Mouse (Mus musculus) hindbrain, embryonic 16.5 days (tissue): Measurements from ENCODE around the gene Usp8. TPM values are rescaled to one million over a fixed set of nuclear protein-coding genes. Genes with fewer than 3 reads are reported as not detected.

ENCODE experiments used
- ATAC-seq: fragments of 200-750 bp; cut with Nextera tagmentation; 2 replicates; pipeline ENCODE4 v1.8.0; 2017; ENCODE audit warnings: moderate TSS enrichment, moderate library complexity
- H3K27ac ChIP-seq: fragments of 300-500 bp; sonication (generic); 2 replicates; pipeline ENCODE4 v1.5.1; 2014; ENCODE audit warnings: low read depth, mild to moderate bottlenecking, control low read depth, low read length, moderate library complexity
- H3K27me3 ChIP-seq: fragments of 300-500 bp; sonication (generic); replicated peaks from 2 replicates; pipeline ENCODE4 v1.6.1; 2014; ENCODE audit warnings: low read length; ENCODE audit not compliant: control insufficient read depth, insufficient read depth
- H3K36me3 ChIP-seq: fragments of 300-500 bp; sonication (generic); 2 replicates; pipeline ENCODE4 v1.6.1; 2014; ENCODE audit warnings: mild to moderate bottlenecking, low read length, moderate library complexity, mixed read lengths; ENCODE audit not compliant: control insufficient read depth, insufficient read depth
- H3K4me1 ChIP-seq: fragments of 300-500 bp; sonication (generic); 2 replicates; pipeline ENCODE4 v1.6.1; 2014; ENCODE audit warnings: low read depth, low read length; ENCODE audit not compliant: control insufficient read depth, insufficient read depth
- H3K4me2 ChIP-seq: fragments of 300-500 bp; sonication (generic); 2 replicates; pipeline ENCODE4 v1.6.1; 2014; ENCODE audit warnings: mild to moderate bottlenecking, low read length, control low read depth, moderate library complexity
- H3K4me3 ChIP-seq: fragments of 300-500 bp; sonication (generic); 2 replicates; pipeline ENCODE4 v1.5.1; 2014; ENCODE audit warnings: mild to moderate bottlenecking, low read length, control low read depth, moderate library complexity
- H3K9ac ChIP-seq: fragments of 300-500 bp; sonication (generic); 2 replicates; pipeline ENCODE4 v1.6.1; 2014; ENCODE audit warnings: low read depth, mild to moderate bottlenecking, control low read depth, low read length, moderate library complexity
- H3K9me3 ChIP-seq: fragments of 300-500 bp; sonication (generic); 2 replicates; pipeline ENCODE4 v1.6.1; 2014; ENCODE audit warnings: mild to moderate bottlenecking, low read length, moderate library complexity; ENCODE audit not compliant: control insufficient read depth
- WGBS: fragments of 180-500 bp; shearing (Covaris S2); extraction: QIAGEN DNeasy Blood & Tissue Kit; methylation state at CpG from one replicate; pipeline ENCODE4 v1.1.7; 2014; 5-methylcytosine and 5-hydroxymethylcytosine counted together
- polyA plus RNA-seq: library from polyadenylated mRNA; unstranded; fragments of >200 nt; fragmentation: Nextera tagmentation; extraction: Ambion mirVana; gene quantifications from 2 replicates; pipeline ENCODE4 v1.2.1, GENCODE M21; 2015

The Usp8 gene
- polyA plus RNA-seq, 1 experiment from 2014 or later = 28.7 TPM

DNA sequence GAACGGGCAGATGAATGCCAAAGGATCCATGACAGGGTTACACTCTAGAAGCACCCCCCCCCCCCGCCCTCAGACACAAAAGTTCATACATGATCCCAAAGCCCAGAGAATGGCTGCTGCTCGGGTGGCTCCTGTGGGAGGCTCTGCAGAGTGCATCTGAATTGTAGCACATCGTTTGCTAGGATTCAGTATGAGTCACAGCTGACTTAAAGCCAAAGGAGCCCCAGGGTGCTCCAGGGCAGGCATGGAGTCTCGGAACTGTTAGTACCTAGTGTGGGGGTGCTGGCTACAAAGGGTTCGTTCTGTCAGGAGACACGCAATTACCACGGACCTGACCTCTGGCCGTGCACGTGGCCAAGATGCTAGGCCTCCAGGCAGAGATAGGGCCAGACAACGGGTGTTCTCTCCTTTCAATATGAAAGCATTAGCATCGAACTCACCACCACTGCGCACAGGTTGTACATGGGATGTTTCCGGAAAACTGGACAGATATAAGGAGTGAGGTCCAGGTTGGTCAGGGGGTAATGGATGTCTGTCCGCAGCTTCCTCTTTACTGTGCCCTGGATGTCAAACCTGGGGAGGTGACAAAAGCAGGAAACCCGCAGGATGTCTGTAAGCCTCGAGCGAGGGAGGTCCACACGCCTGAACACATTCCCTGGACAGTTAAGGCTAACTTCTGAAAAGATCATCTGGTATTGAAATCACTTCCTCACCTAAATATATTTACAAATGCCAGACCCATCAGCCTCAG is 62.5 kb downstream of the Usp8 start:
- H3K4me3 ChIP-seq = no peak overlapping the region
- H3K27ac ChIP-seq = no peak overlapping the region
- H3K9ac ChIP-seq = no peak overlapping the region
- H3K36me3 ChIP-seq = no peaks in the 10 kb centered on the region
- H3K27me3 ChIP-seq = no peaks in the 10 kb centered on the region
- H3K9me3 ChIP-seq = no peaks in the 10 kb centered on the region
- H3K4me2 ChIP-seq = no peak overlapping the region
- 81% methylated on average over 19 of the region's 19 CpGs for WGBS
- no peaks in the 10 kb centered on the region; the same call in 1 of the 2 replicates for H3K4me1 ChIP-seq
- ATAC-seq = no peak

DNA sequence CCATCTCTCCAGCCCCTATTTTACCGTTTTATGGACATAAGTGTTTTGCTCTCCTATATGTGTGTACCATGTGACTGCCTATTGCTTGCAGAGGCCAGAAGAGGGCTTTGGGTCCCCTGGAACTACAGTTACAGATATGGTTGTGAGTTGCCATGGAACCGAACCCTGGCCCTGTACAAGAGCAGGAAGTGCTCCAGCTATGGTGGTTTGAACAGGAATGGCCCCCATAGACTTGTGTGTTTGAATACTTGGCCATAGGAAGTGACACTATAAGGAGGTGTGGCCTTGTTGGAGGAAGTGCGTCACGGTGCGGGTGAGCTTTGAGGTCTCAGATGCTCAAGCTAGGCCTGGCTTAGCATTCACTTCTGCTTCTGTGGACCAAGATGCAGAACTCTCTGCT is 65.1 kb downstream of the Usp8 start:
- Histone ChIP-seq H3K9me3 (no peaks in the 10 kb centered on the region), H3K36me3 (no peaks in the 10 kb centered on the region), H3K9ac (no peak overlapping the region), H3K4me3 (no peak overlapping the region), H3K27ac (no peak overlapping the region), H3K4me2 (no peak overlapping the region), H3K27me3 (no peaks in the 10 kb centered on the region), H3K4me1 (no peaks in the 10 kb centered on the region)
- 90% methylated on average over 5 of the region's 5 CpGs for WGBS
- ATAC-seq = no peak

DNA sequence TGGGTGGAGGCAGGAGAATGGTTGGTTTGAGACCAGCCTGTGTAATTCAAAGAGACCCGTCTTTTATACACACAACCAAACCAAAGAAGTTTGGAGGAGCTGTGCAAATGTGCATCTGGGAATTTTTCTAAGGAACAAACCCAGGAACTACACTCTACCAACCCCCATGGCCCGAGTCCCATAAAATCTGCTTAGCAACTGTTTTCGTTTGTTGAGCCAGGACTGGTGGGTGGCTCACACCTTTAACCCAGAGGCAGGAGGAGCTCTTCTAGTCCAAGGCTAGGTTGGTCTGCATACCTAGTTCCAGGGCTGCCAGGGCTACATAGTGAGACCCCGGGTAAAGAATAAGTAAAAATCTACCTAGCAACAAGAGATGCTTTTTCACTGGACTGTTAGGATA is 68.8 kb downstream of the Usp8 start:
- H3K4me3 ChIP-seq = no peak overlapping the region
- no peaks in the 10 kb centered on the region for H3K9me3 ChIP-seq
- ATAC-seq = no peak
- no peak overlapping the region for H3K4me2 ChIP-seq
- 71% methylated on average over 4 of the region's 4 CpGs for WGBS
- no peaks in the 10 kb centered on the region for H3K27me3 ChIP-seq
- no peak overlapping the region for H3K9ac ChIP-seq
- H3K36me3 ChIP-seq = no peaks in the 10 kb centered on the region
- H3K27ac ChIP-seq = no peak overlapping the region
- no peaks in the 10 kb centered on the region for H3K4me1 ChIP-seq

DNA sequence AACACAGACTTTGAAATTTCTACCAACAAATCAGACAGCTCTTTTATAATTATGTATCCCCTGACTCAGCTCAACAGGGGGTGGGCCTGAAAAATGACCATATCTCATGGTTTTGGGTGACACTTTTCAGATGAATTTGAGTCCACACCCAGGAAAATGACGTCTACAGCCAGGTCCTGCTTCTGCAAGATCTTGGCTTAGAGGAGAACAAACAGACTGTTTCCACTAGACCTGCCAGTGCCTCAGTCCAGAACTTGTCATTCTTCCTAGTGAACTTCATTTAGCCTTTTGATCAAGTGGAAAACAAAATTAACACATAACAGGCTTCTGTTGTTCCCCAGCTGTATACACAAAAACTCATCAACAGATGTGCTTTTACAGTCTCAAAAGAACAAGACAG is 69.3 kb downstream of the Usp8 start:
- Histone ChIP-seq H3K4me3 (no peak overlapping the region), H3K27ac (no peak overlapping the region), H3K27me3 (no peaks in the 10 kb centered on the region), H3K9me3 (no peaks in the 10 kb centered on the region), H3K9ac (no peak overlapping the region), H3K4me1 (no peaks in the 10 kb centered on the region), H3K4me2 (no peak overlapping the region), H3K36me3 (no peaks in the 10 kb centered on the region)
- 52% methylated on average over 1 of the region's 1 CpGs for WGBS
- no peak for ATAC-seq

- H3K4me1 ChIP-seq = no peaks in the 10 kb centered on the region
- no peaks in the 10 kb centered on the region for H3K27me3 ChIP-seq
- no peaks in the 10 kb centered on the region for H3K36me3 ChIP-seq
- H3K4me3 ChIP-seq = no peak overlapping the region
- H3K9ac ChIP-seq = no peak overlapping the region
- no peaks in the 10 kb centered on the region for H3K9me3 ChIP-seq
- 85% methylated on average over 4 of the region's 4 CpGs for WGBS
- no peak overlapping the region for H3K27ac ChIP-seq
- no peak overlapping the region for H3K4me2 ChIP-seq
- ATAC-seq = no peak
These were observed 71.7 kb downstream of the Usp8 start for GRCm38 (mm10) chr2:126778806-126779205.

GRCm38 (mm10) chr2:126780286-126780685 is 73.2 kb downstream of the Usp8 start:
- Histone ChIP-seq H3K9me3 (no peaks in the 10 kb centered on the region), H3K4me3 (no peak overlapping the region), H3K4me2 (no peak overlapping the region), H3K27ac (no peak overlapping the region), H3K4me1 (no peaks in the 10 kb centered on the region), H3K9ac (no peak overlapping the region), H3K36me3 (no peaks in the 10 kb centered on the region), H3K27me3 (no peaks in the 10 kb centered on the region)
- 86% methylated on average over 10 of the region's 10 CpGs for WGBS
- ATAC-seq = no peak

- no peak overlapping the region for H3K4me3 ChIP-seq
- H3K4me1 ChIP-seq = no peaks in the 10 kb centered on the region
- 85% methylated on average over 1 of the region's 1 CpGs for WGBS
- H3K4me2 ChIP-seq = no peak overlapping the region
- no peaks in the 10 kb centered on the region for H3K9me3 ChIP-seq
- H3K36me3 ChIP-seq = no peaks in the 10 kb centered on the region
- H3K27ac ChIP-seq = no peak overlapping the region
- H3K27me3 ChIP-seq = no peaks in the 10 kb centered on the region
- no peak overlapping the region for H3K9ac ChIP-seq
- no peak for ATAC-seq
These were observed 74.3 kb downstream of the Usp8 start for GRCm38 (mm10) chr2:126781478-126781877.

GRCm38 (mm10) chr2:126782433-126782832 is 75.3 kb downstream of the Usp8 start:
- no peak for ATAC-seq
- no peak overlapping the region for H3K27ac ChIP-seq

DNA sequence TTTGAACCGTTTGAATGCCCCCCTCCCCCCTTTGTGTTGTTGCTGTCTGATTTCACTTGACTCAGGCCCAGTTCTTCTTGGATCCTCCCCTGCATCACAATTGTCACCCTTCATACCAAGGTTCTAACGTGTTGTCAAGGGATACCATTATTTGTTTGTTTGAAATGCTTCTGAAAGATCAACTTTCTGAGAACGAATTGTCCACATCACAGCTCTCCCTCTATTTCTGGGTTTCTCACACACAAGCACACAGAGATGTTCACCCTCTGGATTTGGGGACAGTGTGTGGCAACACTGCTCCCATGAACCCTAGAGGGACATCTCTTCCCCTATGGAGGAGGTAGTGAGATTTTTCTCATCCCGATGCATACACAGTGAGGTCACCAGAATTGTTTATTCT is 76.2 kb downstream of the Usp8 start, which contains the start of gene Usp50:
TSS of gene Usp50 (minus strand) at position 101 of the 400 bp plus-strand sequence.
- no peaks in the 10 kb centered on the region for H3K27me3 ChIP-seq
- no peak within 1 kb of the TSS for H3K4me2 ChIP-seq
- 51% methylated on average over 4 of the region's 4 CpGs for WGBS
- no peak for ATAC-seq
- H3K36me3 ChIP-seq = no peaks in the 10 kb centered on the region
- no peak within 1 kb of the TSS for H3K27ac ChIP-seq
- no peaks in the 10 kb centered on the region for H3K4me1 ChIP-seq
- no peak within 1 kb of the TSS for H3K4me3 ChIP-seq
- H3K9me3 ChIP-seq = no peaks in the 10 kb centered on the region
- H3K9ac ChIP-seq = no peak within 1 kb of the TSS

More at GRCm38 (mm10) chr2:126782433-126782832, 75.3 kb downstream of the Usp8 start:
- WGBS = 85% methylated on average over 3 of the region's 3 CpGs
- no peaks in the 10 kb centered on the region for H3K9me3 ChIP-seq
- no peak overlapping the region for H3K9ac ChIP-seq
- no peak overlapping the region for H3K4me2 ChIP-seq
- H3K27me3 ChIP-seq = no peaks in the 10 kb centered on the region
- H3K4me3 ChIP-seq = no peak overlapping the region
- no peaks in the 10 kb centered on the region for H3K4me1 ChIP-seq
- no peaks in the 10 kb centered on the region for H3K36me3 ChIP-seq
